Mouse (Mus musculus): Measurements from ENCODE around the gene Sf3b1.

GRCm38 (mm10) chr1:55043164-55043563 is 15.9 kb upstream of the Sf3b1 start:
- no peak for TF ChIP-seq POLR2A (IDR thresholded peaks at IDR 0.05; ENCODE audit: borderline replicate concordance, control insufficient read depth, low read depth, low read length)
- no peak for TF ChIP-seq CTCF (IDR thresholded peaks at IDR 0.05; ENCODE audit: control insufficient read depth, insufficient read depth, low read length)
